Mouse (Mus musculus) liver, postnatal 0 days (tissue): ENCODE data around the gene Ppid. TPM values are rescaled to one million over a fixed set of nuclear protein-coding genes. Genes with fewer than 3 reads are reported as not detected.
A peak's percentile ranks its signal among the peaks of the same experiment; 100 is the strongest.

Source experiments
- ATAC-seq: fragments of 200-750 bp; cut with Nextera tagmentation; 2 replicates; pipeline ENCODE4 v1.8.0; 2017; ENCODE audit warnings: mild to moderate bottlenecking, moderate library complexity
- DNase-seq: peaks from one replicate; pipeline ENCODE4 v3.0.0-alpha.2; 2016
- H3K27ac ChIP-seq: fragments of 300-500 bp; sonication (generic); 2 replicates; pipeline ENCODE4 v1.5.1; 2014; ENCODE audit warnings: antibody characterized with exemption, moderate library complexity, mild to moderate bottlenecking, low read depth
- H3K27me3 ChIP-seq: fragments of 300-500 bp; sonication (generic); 2 replicates; pipeline ENCODE4 v1.6.1; 2014; ENCODE audit warnings: low read length, control low read depth, mixed read lengths; ENCODE audit not compliant: insufficient read depth
- H3K36me3 ChIP-seq: fragments of 300-500 bp; sonication (generic); replicated peaks from 2 replicates; pipeline ENCODE4 v1.6.1; 2014; ENCODE audit warnings: mild to moderate bottlenecking, control low read depth, low read length, moderate library complexity, mixed read lengths; ENCODE audit not compliant: insufficient read depth
- H3K4me1 ChIP-seq: fragments of 300-500 bp; sonication (generic); 2 replicates; pipeline ENCODE4 v1.6.1; 2014; ENCODE audit warnings: antibody characterized with exemption, mild to moderate bottlenecking, control low read depth; ENCODE audit not compliant: insufficient read depth
- H3K4me2 ChIP-seq: fragments of 300-500 bp; sonication (generic); 2 replicates; pipeline ENCODE4 v1.6.1; 2014; ENCODE audit warnings: low read depth, mild to moderate bottlenecking, low read length, moderate library complexity, mixed read lengths
- H3K4me3 ChIP-seq: fragments of 300-500 bp; sonication (generic); 2 replicates; pipeline ENCODE4 v1.5.1; 2014; ENCODE audit warnings: low read depth, low read length
- H3K9ac ChIP-seq: fragments of 300-500 bp; sonication (generic); replicated peaks from 2 replicates; pipeline ENCODE4 v1.6.1; 2014; ENCODE audit warnings: mild to moderate bottlenecking, moderate library complexity
- H3K9me3 ChIP-seq: fragments of 300-500 bp; sonication (generic); 2 replicates; pipeline ENCODE4 v1.6.1; 2016; ENCODE audit warnings: mild to moderate bottlenecking, control low read depth, low read length, mixed read lengths
- CTCF ChIP-seq: sonication (generic); IDR thresholded peaks from 2 replicates; pipeline ENCODE4 v1.5.1; 2016; ENCODE audit warnings: antibody characterized with exemption, low read depth
- EP300 ChIP-seq: IDR thresholded peaks from 2 replicates; pipeline ENCODE4 v1.6.1; 2016; ENCODE audit warnings: antibody characterized with exemption, low read depth, mild to moderate bottlenecking
- WGBS: fragments of 180-500 bp; shearing (Covaris S2); extraction: QIAGEN DNeasy Blood & Tissue Kit; methylation state at CpG from one replicate; pipeline ENCODE4 v1.1.7; 2014; ENCODE audit not compliant: insufficient replicate concordance; 5-methylcytosine and 5-hydroxymethylcytosine counted together
- polyA plus RNA-seq: library from polyadenylated mRNA; unstranded; fragments of >200 nt; fragmentation: Nextera tagmentation; extraction: Ambion mirVana; gene quantifications from 2 replicates; pipeline ENCODE4 v1.2.1, GENCODE M21; 2015

Ppid gene
- polyA plus RNA-seq, 1 experiment from 2014 or later: 36.6 TPM

- H3K36me3 ChIP-seq: peaks cover 10% of the 10 kb centered on the region
- peak within 1 kb of the TSS; percentile 85 for H3K4me2 ChIP-seq
- no peak; the same call in 1 of the 2 replicates for TF ChIP-seq CTCF
- no peak; the same call in 1 of the 2 replicates for TF ChIP-seq EP300
- 0 out of 2 replicates have a peak, but pooled peaks cover 6% of the 10 kb centered on the region for H3K4me1 ChIP-seq
- H3K9ac ChIP-seq: peak within 1 kb of the TSS; percentile 87
- ATAC-seq (peak; percentile 94), DNase-seq (peak; percentile 94)
- peak within 1 kb of the TSS; percentile 96 for H3K27ac ChIP-seq
- 0 out of 2 replicates have a peak, but pooled peaks cover 2% of the 10 kb centered on the region for H3K9me3 ChIP-seq
- no peaks in the 10 kb centered on the region for H3K27me3 ChIP-seq
- under 1% methylated on average over 60 of the region's 60 CpGs for WGBS
- peak within 1 kb of the TSS; percentile 86 for H3K4me3 ChIP-seq
Observed at GRCm38 (mm10) chr3:79628561-79629415, 37.6 kb downstream of the Ppid start, which contains the start of gene 4930579G24Rik. Gene 4930579G24Rik, plus strand, starts transcription at chr3:79629079.

- 0 out of 2 replicates have a peak, but pooled peaks cover 2% of the 10 kb centered on the region for H3K9me3 ChIP-seq
- peak within 1 kb of the TSS; percentile 85 for H3K4me2 ChIP-seq
- H3K9ac ChIP-seq: peak within 1 kb of the TSS; percentile 87
- 0 out of 2 replicates have a peak, but pooled peaks cover 6% of the 10 kb centered on the region for H3K4me1 ChIP-seq
- ATAC-seq: peak; percentile 37
- H3K27me3 ChIP-seq: no peaks in the 10 kb centered on the region
- H3K27ac ChIP-seq: peak within 1 kb of the TSS; percentile 96
- peak; percentile 73 for DNase-seq
- H3K36me3 ChIP-seq: peaks cover 12% of the 10 kb centered on the region
- TF ChIP-seq CTCF (no peak), EP300 (no peak)
- peak within 1 kb of the TSS; percentile 86 for H3K4me3 ChIP-seq
- 2% methylated on average over 11 of the region's 11 CpGs for WGBS
Observed at GRCm38 (mm10) chr3:79629416-79629730, 38.2 kb downstream of the Ppid start, which contains the start of gene Etfdh. Gene Etfdh, minus strand, starts transcription at chr3:79629500.

- ATAC-seq (no peak), DNase-seq (no peak)
- no peaks in the 10 kb centered on the region for H3K27me3 ChIP-seq
- TF ChIP-seq CTCF (no peak), EP300 (no peak)
- no peak overlapping the region for H3K4me3 ChIP-seq
- 85% methylated on average over 6 of the region's 6 CpGs for WGBS
- H3K4me1 ChIP-seq: no peaks in the 10 kb centered on the region
- H3K4me2 ChIP-seq: no peak overlapping the region
- no peak overlapping the region for H3K9ac ChIP-seq
- no peak overlapping the region for H3K27ac ChIP-seq
- no peaks in the 10 kb centered on the region for H3K9me3 ChIP-seq
- no peaks in the 10 kb centered on the region for H3K36me3 ChIP-seq
Observed at GRCm38 (mm10) chr3:79652129-79652528, 61.0 kb downstream of the Ppid start.

Other genes starting within 250 kb of the Ppid start
- gene Fnip2, start 23.5 kb upstream of the Ppid start, polyA plus RNA-seq: 2.4 and 3.0 TPM in 2 replicates
- gene 4930579G24Rik, start 37.7 kb downstream of the Ppid start, polyA plus RNA-seq: 8.7 and 9.6 TPM in 2 replicates
- 215 and 239 TPM in 2 replicates for gene Etfdh, start 38.2 kb downstream of the Ppid start, polyA plus RNA-seq
- 0.02 TPM in 1 of 2 replicates, not detected in the other for gene Rxfp1, start 146.5 kb downstream of the Ppid start, polyA plus RNA-seq